Comparison of ENCODE assay signal across 9 mouse cellular contexts in genomic region chr11:68637861-68638615, GRCm38 (mm10). TPM values are rescaled to one million over a fixed set of nuclear protein-coding genes. Genes with fewer than 3 reads are reported as not detected.
DNase-seq lines count a peak whose midpoint lies in the region; ATAC-seq lines count a peak whose summit lies in the region.
"Had no signal": no experiment of that assay in that cellular context is flagged by ENCODE, and none has a peak within 500 bp of the region (broad histone marks: within the 10 kb centered on the region; RNA-seq: fewer than 3 reads in every experiment).

No protein-coding gene starts in this region.

- no peak overlapping the region for H3K9ac ChIP-seq in midbrain, embryonic 15.5 days
- H3K9ac ChIP-seq in neural tube, embryonic 15.5 days (replicated peaks), result no peak overlapping the region

- peaks cover 4% of the 10 kb centered on the region; the same call in 1 of the 2 replicates for H3K4me1 ChIP-seq in midbrain, embryonic 10.5 days
- H3K4me1 ChIP-seq in midbrain, embryonic 15.5 days, result peaks cover 5% of the 10 kb centered on the region; the same call in 1 of the 2 replicates
- H3K4me1 ChIP-seq in neural tube, embryonic 15.5 days, result peaks cover 16% of the 10 kb centered on the region

- H3K4me3 ChIP-seq in midbrain, embryonic 10.5 days, result no peak overlapping the region
- no peak overlapping the region for H3K4me3 ChIP-seq in midbrain, embryonic 15.5 days
- H3K4me3 ChIP-seq in neural tube, embryonic 15.5 days (replicated peaks), result no peak overlapping the region

- DNase-seq in midbrain, embryonic 10.5 days (ENCODE audit: low spot score), result no peak
- DNase-seq in embryo, embryonic 11.5 days (ENCODE audit: low read depth, low spot score), result peak; percentile 51
- peak; percentile 92 for DNase-seq in hindlimb bud, embryonic 11.5 days (ENCODE audit: extremely low spot score, low read depth, low spot score)
- no peak for DNase-seq in right cerebral cortex, postnatal 14 days
- no peak for DNase-seq in thymus, adult 18-20 months

- 67% methylated on average over 10 of the region's 10 CpGs for WGBS in midbrain, embryonic 10.5 days
- 60% methylated on average over 10 of the region's 10 CpGs for WGBS in midbrain, embryonic 15.5 days
- 39% methylated on average over 10 of the region's 10 CpGs for WGBS in neural tube, embryonic 15.5 days

- no peak for ATAC-seq in midbrain, embryonic 15.5 days (replicated peaks)
- no peak for ATAC-seq in neural tube, embryonic 15.5 days (ENCODE audit: low FRiP score)
- ATAC-seq in megakaryocyte progenitor cell, adult 5-6 weeks (replicated peaks; ENCODE audit: poor library complexity), result no peak

- H3K27ac ChIP-seq in midbrain, embryonic 10.5 days (replicated peaks), result peak overlapping the region; percentile 23; the same call in 1 of the 2 replicates
- no peak overlapping the region for H3K27ac ChIP-seq in midbrain, embryonic 15.5 days
- 0 out of 2 replicates have a peak overlapping the region, but pooled peaks have one; percentile 9 for H3K27ac ChIP-seq in neural tube, embryonic 15.5 days (replicated peaks)
- H3K27ac ChIP-seq: macrophage had no signal

- no peak overlapping the region; the same call in 1 of the 2 replicates for H3K4me2 ChIP-seq in midbrain, embryonic 15.5 days
- H3K4me2 ChIP-seq in neural tube, embryonic 15.5 days, result no peak overlapping the region; the same call in 1 of the 2 replicates

- no peaks in the 10 kb centered on the region for H3K27me3 ChIP-seq in midbrain, embryonic 10.5 days (ENCODE audit: low read depth, poor library complexity, severe bottlenecking)
- H3K27me3 ChIP-seq in midbrain, embryonic 15.5 days (replicated peaks), result no peaks in the 10 kb centered on the region
- no peaks in the 10 kb centered on the region for H3K27me3 ChIP-seq in neural tube, embryonic 15.5 days (replicated peaks)

- no peaks in the 10 kb centered on the region for H3K9me3 ChIP-seq in midbrain, embryonic 10.5 days (replicated peaks)
- H3K9me3 ChIP-seq in midbrain, embryonic 15.5 days, result no peaks in the 10 kb centered on the region
- no peaks in the 10 kb centered on the region for H3K9me3 ChIP-seq in neural tube, embryonic 15.5 days (replicated peaks)

- H3K36me3 ChIP-seq in midbrain, embryonic 10.5 days, result no peaks in the 10 kb centered on the region
- H3K36me3 ChIP-seq in midbrain, embryonic 15.5 days (replicated peaks), result no peaks in the 10 kb centered on the region
- H3K36me3 ChIP-seq in neural tube, embryonic 15.5 days, result no peaks in the 10 kb centered on the region

RNA-seq across cellular contexts. Expression of gene Ccdc42, which starts 51.2 kb away (rescaled TPM):
- 1.5 and 2.2 TPM in 2 replicates for polyA plus RNA-seq in midbrain, embryonic 10.5 days (2016; fragmentation: Nextera tagmentation; extraction: Ambion mirVana)
- 0.17 and 0.27 TPM in 2 replicates for polyA plus RNA-seq in midbrain, embryonic 15.5 days (2015; fragmentation: Nextera tagmentation; extraction: Ambion mirVana)
- polyA plus RNA-seq in neural tube, embryonic 15.5 days (2015; fragmentation: Nextera tagmentation; extraction: Ambion mirVana), result 0.20 TPM in 1 of 2 replicates, not detected in the other
- total RNA-seq in megakaryocyte progenitor cell, adult 5-6 weeks (2015), result not detected in 2 replicates
- total RNA-seq in megakaryocyte progenitor cell, adult 5-6 weeks (2017), result not detected in 2 replicates
- polyA plus RNA-seq: macrophage had no signal

RNA-seq across cellular contexts. Expression of gene Myh10, which starts 53.3 kb away (rescaled TPM):
- polyA plus RNA-seq in midbrain, embryonic 10.5 days (2016; fragmentation: Nextera tagmentation; extraction: Ambion mirVana), result 134 and 157 TPM in 2 replicates
- polyA plus RNA-seq in midbrain, embryonic 15.5 days (2015; fragmentation: Nextera tagmentation; extraction: Ambion mirVana), result 104 and 109 TPM in 2 replicates
- 79.6 and 84.8 TPM in 2 replicates for polyA plus RNA-seq in neural tube, embryonic 15.5 days (2015; fragmentation: Nextera tagmentation; extraction: Ambion mirVana)
- 6.0 and 8.4 TPM in 2 replicates for total RNA-seq in megakaryocyte progenitor cell, adult 5-6 weeks (2015)
- total RNA-seq in megakaryocyte progenitor cell, adult 5-6 weeks (2017), result 3.9 and 6.5 TPM in 2 replicates

Comparison
In these comparisons a context has a peak if more than half of its experiments do, and no peak if none do; other contexts are left out.
1. DNase-seq: peak in embryo, embryonic 11.5 days (single experiment) and hindlimb bud, embryonic 11.5 days (single experiment); none in midbrain, embryonic 10.5 days (single experiment), right cerebral cortex, postnatal 14 days (single experiment) and thymus, adult 18-20 months (0 of 2).